Mouse (Mus musculus) bone marrow, adult 2 months (tissue): ENCODE data around the gene Specc1l.

Experiments used
- CTCF ChIP-seq: fragments of 200-500 bp; IDR thresholded peaks from 2 replicates; pipeline ENCODE4 v1.5.1; 2011; ENCODE audit warnings: low read length, control low read depth; ENCODE audit not compliant: control insufficient read depth, insufficient read depth
- POLR2A ChIP-seq: fragments of 200-500 bp; IDR thresholded peaks from 2 replicates; pipeline ENCODE4 v1.6.1; 2011; ENCODE audit warnings: low read depth, mild to moderate bottlenecking, control low read depth, low read length, borderline replicate concordance; ENCODE audit not compliant: control insufficient read depth

- TF ChIP-seq CTCF = no peak
- TF ChIP-seq POLR2A = no peak
These were observed 43.2 kb downstream of the Specc1l start for GRCm38 (mm10) chr10:75255091-75255490.
